Mouse (Mus musculus): ENCODE results near the gene Ccdc182.

- TF ChIP-seq CTCF (IDR thresholded peaks at IDR 0.05; ENCODE audit: control insufficient read depth, insufficient read depth, insufficient read length) (no peak), MAX (IDR thresholded peaks at IDR 0.05) (no peak), USF1 (IDR thresholded peaks at IDR 0.05; ENCODE audit: low read depth) (no peak), FOSL1 (IDR thresholded peaks at IDR 0.05; ENCODE audit: insufficient read depth, low read length, poor library complexity, severe bottlenecking) (no peak), MYOD1 (IDR thresholded peaks at IDR 0.05; ENCODE audit: control insufficient read depth, insufficient read length, low read depth) (no peak), MYOG (IDR thresholded peaks at IDR 0.05; ENCODE audit: control insufficient read depth, extremely low read depth, insufficient read length) (no peak)
These were observed 18.9 kb upstream of the Ccdc182 start for GRCm38 (mm10) chr11:88274901-88275498.
